In genomic region chr11:11942320-11943217, GRCm38 (mm10) we compare ENCODE assay signal across 9 mouse cellular contexts. TPM values are rescaled to one million over a fixed set of nuclear protein-coding genes. Genes with fewer than 3 reads are reported as not detected.
DNase-seq lines count a peak whose midpoint lies in the region; ATAC-seq and TF ChIP-seq lines count a peak whose summit lies in the region.
"Had no signal": no experiment of that assay in that cellular context is flagged by ENCODE, and none has a peak within 500 bp of the region (broad histone marks: within the 10 kb centered on the region; RNA-seq: fewer than 3 reads in every experiment).

No protein-coding gene starts in this region.

- TF ChIP-seq CTCF in embryonic fibroblast, embryonic 13.5 days (IDR thresholded peaks at IDR 0.05; ENCODE audit: borderline replicate concordance, insufficient read depth, low read length), result no peak

- peak overlapping the region; percentile 13 for H3K27ac ChIP-seq in embryonic fibroblast, embryonic 13.5 days (ENCODE audit: insufficient read depth, low read length)
- peak overlapping the region; percentile 35 for H3K27ac ChIP-seq in limb, embryonic 15.5 days
- H3K27ac ChIP-seq: midbrain, embryonic 12.5 days had no signal

- no peaks in the 10 kb centered on the region for H3K9me3 ChIP-seq in limb, embryonic 15.5 days
- H3K9me3 ChIP-seq: midbrain, embryonic 12.5 days had no signal

- 68% methylated on average over 6 of the region's 6 CpGs for WGBS in limb, embryonic 15.5 days

- peak; percentile 17 for DNase-seq in kidney, adult 11 months
- no peak for DNase-seq in kidney, postnatal 10 days
- peak; percentile 67 for DNase-seq in embryo, embryonic 10 days (ENCODE audit: low spot score)
- DNase-seq in layer of hippocampus, postnatal 10 days (ENCODE audit: low spot score in 2 of 2), result no peak
- DNase-seq: cerebellum, adult 11 months had no signal

- no peak overlapping the region for H3K9ac ChIP-seq in limb, embryonic 15.5 days
- H3K9ac ChIP-seq: midbrain, embryonic 12.5 days had no signal

- peaks cover 13% of the 10 kb centered on the region for H3K4me1 ChIP-seq in embryonic fibroblast, embryonic 13.5 days (ENCODE audit: control insufficient read depth, insufficient read depth, low read length)
- peaks cover 9% of the 10 kb centered on the region; the same call in 1 of the 2 replicates for H3K4me1 ChIP-seq in limb, embryonic 15.5 days

- no peak for TF ChIP-seq POLR2A in embryonic fibroblast, embryonic 13.5 days (IDR thresholded peaks at IDR 0.05; ENCODE audit: low read depth, low read length)

- no peak for ATAC-seq in limb, embryonic 15.5 days (ENCODE audit: insufficient number of reproducible peaks, low FRiP score, low TSS enrichment, low read depth)
- ATAC-seq in granulocyte monocyte progenitor cell, adult 5-6 weeks (replicated peaks; ENCODE audit: poor library complexity, severe bottlenecking), result no peak

- H3K36me3 ChIP-seq in limb, embryonic 15.5 days, result peaks cover 45% of the 10 kb centered on the region

- no peaks in the 10 kb centered on the region for H3K27me3 ChIP-seq in limb, embryonic 15.5 days
- H3K27me3 ChIP-seq: midbrain, embryonic 12.5 days had no signal

- H3K4me3 ChIP-seq in embryonic fibroblast, embryonic 13.5 days (ENCODE audit: insufficient read depth, low read length), result no peak overlapping the region
- no peak overlapping the region for H3K4me3 ChIP-seq in limb, embryonic 15.5 days
- H3K4me3 ChIP-seq: midbrain, embryonic 12.5 days had no signal

- no peak overlapping the region for H3K4me2 ChIP-seq in limb, embryonic 15.5 days
- H3K4me2 ChIP-seq: midbrain, embryonic 12.5 days had no signal

RNA-seq across cellular contexts. Expression of gene Ddc, which starts 44.6 kb away (rescaled TPM):
- 1.6 TPM in 2 replicates for polyA plus RNA-seq in embryonic fibroblast, embryonic 13.5 days (2011; ENCODE audit: insufficient read length, low read depth, missing spikeins)
- polyA plus RNA-seq in limb, embryonic 15.5 days (2015; fragmentation: Nextera tagmentation; extraction: Ambion mirVana), result 17.6 and 35.9 TPM in 2 replicates
- total RNA-seq in layer of hippocampus, postnatal 10 days (2021), result 1 to 10 TPM; 7.1 to 8.9 TPM
- total RNA-seq in granulocyte monocyte progenitor cell, adult 5-6 weeks (2014; fragmentation: Nextera tagmentation), result 2.1 TPM in 1 of 2 replicates, not detected in the other
- total RNA-seq in granulocyte monocyte progenitor cell, adult 5-6 weeks (2017), result 0.65 TPM in 1 of 2 replicates, not detected in the other

Comparison
In these comparisons a context has a peak if more than half of its experiments do, and no peak if none do; other contexts are left out.
1. DNase-seq: peak in kidney, adult 11 months (single experiment) and embryo, embryonic 10 days (single experiment); none in kidney, postnatal 10 days (single experiment) and layer of hippocampus, postnatal 10 days (0 of 2).